In the genomic region with DNA sequence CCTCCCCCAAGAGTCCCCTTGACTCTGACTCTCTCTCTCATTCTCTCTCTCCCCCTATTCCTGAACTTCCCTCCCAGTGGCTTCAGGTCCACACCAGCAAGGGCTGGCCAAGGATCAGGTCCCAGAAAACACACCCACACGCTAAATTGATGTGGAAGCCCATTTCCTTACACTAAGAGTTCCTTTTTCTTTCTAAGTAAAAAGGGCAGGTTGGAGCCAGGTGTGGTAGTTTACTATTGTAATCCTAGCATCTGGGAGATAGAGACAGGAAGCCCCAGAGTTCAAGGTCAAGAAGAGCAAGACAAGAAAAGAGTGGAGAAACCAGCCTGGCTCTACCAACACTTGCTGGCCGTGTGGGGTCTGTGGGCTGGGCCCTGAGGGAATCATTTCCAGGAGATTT, we compare ENCODE assay signal across 20 mouse cellular contexts. TPM values are rescaled to one million over a fixed set of nuclear protein-coding genes. Genes with fewer than 3 reads are reported as not detected.
DNase-seq lines count a peak whose midpoint lies in the region; TF ChIP-seq lines count a peak whose summit lies in the region.
"Had no signal": no experiment of that assay in that cellular context is flagged by ENCODE, and none has a peak within 500 bp of the region (broad histone marks: within the 10 kb centered on the region; RNA-seq: fewer than 3 reads in every experiment).

No protein-coding gene starts in this region.

- TF ChIP-seq CTCF in ES-Bruce4 (IDR thresholded peaks at IDR 0.05; ENCODE audit: low read depth, low read length) = no peak
- no peak for TF ChIP-seq CTCF in cerebellum, adult 2 months (IDR thresholded peaks at IDR 0.05; ENCODE audit: borderline replicate concordance, insufficient read depth, low read depth, low read length)

- no peaks in the 10 kb centered on the region for H3K27me3 ChIP-seq in ES-Bruce4 (ENCODE audit: control insufficient read depth, insufficient read depth, low read length, poor library complexity, severe bottlenecking)
- no peaks in the 10 kb centered on the region for H3K27me3 ChIP-seq in cerebellum, adult 2 months (ENCODE audit: control insufficient read depth, insufficient read depth, low read length)
- H3K27me3 ChIP-seq: forebrain, embryonic 13.5 days; forebrain, embryonic 15.5 days had no signal

- in situ Hi-C loops in ES-E14 (cut with MboI; ENCODE audit: low sequenced_read_pairs in 2 of 2, unreplicated experiment in 2 of 2) = no loop called here

- H3K27ac ChIP-seq in ES-Bruce4 (ENCODE audit: insufficient read depth, low read length) = peak overlapping the region; percentile 93
- peak overlapping the region; percentile 97 for H3K27ac ChIP-seq in ES-E14 (ENCODE audit: insufficient read depth, low read depth, low read length, poor library complexity, severe bottlenecking)
- no peak overlapping the region for H3K27ac ChIP-seq in cerebellum, adult 2 months (ENCODE audit: insufficient read depth, low read length)
- H3K27ac ChIP-seq: embryonic facial prominence, embryonic 10.5 days; embryonic facial prominence, embryonic 12.5 days; forebrain, embryonic 13.5 days; forebrain, embryonic 15.5 days had no signal

- H3K4me3 ChIP-seq in ES-Bruce4 (ENCODE audit: low read depth, low read length) (no peak overlapping the region), ES-E14 (ENCODE audit: insufficient read depth in 1 of 2, low read depth in 1 of 2, low read length in 2 of 2, poor library complexity in 1 of 2, severe bottlenecking in 1 of 2) (no peak overlapping the region)
- H3K4me3 ChIP-seq in cerebellum, adult 2 months (replicated peaks; ENCODE audit: insufficient read depth, low read depth, low read length) = no peak overlapping the region
- H3K4me3 ChIP-seq: embryonic facial prominence, embryonic 10.5 days; embryonic facial prominence, embryonic 12.5 days; forebrain, embryonic 13.5 days; forebrain, embryonic 15.5 days had no signal

- no peak overlapping the region for H3K9ac ChIP-seq in ES-Bruce4 (ENCODE audit: low read depth, poor library complexity, severe bottlenecking)
- peak overlapping the region; percentile 12; the same call in 1 of the 2 replicates for H3K9ac ChIP-seq in ES-E14 (ENCODE audit: insufficient read depth, low read depth, low read length, poor library complexity, severe bottlenecking)
- H3K9ac ChIP-seq: embryonic facial prominence, embryonic 12.5 days; forebrain, embryonic 13.5 days; forebrain, embryonic 15.5 days; forebrain, postnatal 0 days had no signal

- TF ChIP-seq EP300 in ES-Bruce4 (IDR thresholded peaks at IDR 0.05; ENCODE audit: insufficient read depth, low read depth, low read length) = peak; percentile 83

- no peak for TF ChIP-seq POLR2A in ES-Bruce4 (IDR thresholded peaks at IDR 0.05; ENCODE audit: insufficient read depth, low read length)
- no peak for TF ChIP-seq POLR2A in cerebellum, adult 2 months (IDR thresholded peaks at IDR 0.05; ENCODE audit: borderline replicate concordance, insufficient read depth, low read length)

- DNase-seq in ES-E14 (ENCODE audit: low read depth, low spot score) (no peak), ZHBTc4 (ENCODE audit: low read depth, low spot score) (peak; percentile 90)
- DNase-seq in heart, adult 8-10 months (ENCODE audit: low spot score) = no peak
- DNase-seq in retina, embryonic 14.5 days (ENCODE audit: low spot score) = no peak
- no peak for DNase-seq in cerebellum, adult 2 months
- DNase-seq: adrenal gland, adult 2 months; adrenal gland, postnatal 10 days; adrenal gland, postnatal 25 days; cerebellum, adult 11 months; cerebellum, adult 18-20 months; cerebellum, adult 9-10 months; cerebellum, postnatal 10 days; cerebellum, postnatal 25 days; forebrain, postnatal 0 days had no signal

- 96% methylated on average over 2 of the region's 2 CpGs for WGBS in cerebellum, adult 2 months

- H3K4me1 ChIP-seq in ES-Bruce4 (ENCODE audit: control insufficient read depth, insufficient read depth, low read length) = peaks cover 14% of the 10 kb centered on the region
- peaks cover 15 to 38% of the 10 kb centered on the region in 2 experiments; a peak in 3 of 4 replicates for H3K4me1 ChIP-seq in ES-E14 (ENCODE audit: control insufficient read depth in 2 of 2, insufficient read depth in 2 of 2, low read length in 2 of 2, poor library complexity in 1 of 2)
- no peaks in the 10 kb centered on the region for H3K4me1 ChIP-seq in cerebellum, adult 2 months (ENCODE audit: control insufficient read depth, insufficient read depth, low read length)
- H3K4me1 ChIP-seq: embryonic facial prominence, embryonic 12.5 days; forebrain, embryonic 15.5 days had no signal

- H3K36me3 ChIP-seq in ES-Bruce4 (ENCODE audit: control insufficient read depth, insufficient read depth, low read length, poor library complexity, severe bottlenecking) = no peaks in the 10 kb centered on the region
- H3K36me3 ChIP-seq in ES-E14 (ENCODE audit: control insufficient read depth, insufficient read depth, low read length, poor library complexity, severe bottlenecking) = no peaks in the 10 kb centered on the region
- H3K36me3 ChIP-seq: embryonic facial prominence, embryonic 10.5 days; embryonic facial prominence, embryonic 12.5 days; forebrain, embryonic 15.5 days had no signal

- H3K9me3 ChIP-seq in ES-Bruce4 (replicated peaks; ENCODE audit: control insufficient read depth, insufficient read depth, low read length, poor library complexity, severe bottlenecking) (no peaks in the 10 kb centered on the region), ES-E14 (ENCODE audit: control insufficient read depth, insufficient read depth, low read depth, low read length) (no peaks in the 10 kb centered on the region)
- H3K9me3 ChIP-seq: embryonic facial prominence, embryonic 10.5 days; embryonic facial prominence, embryonic 12.5 days; forebrain, embryonic 13.5 days; forebrain, embryonic 15.5 days had no signal

TF ChIP-seq in ES-E14, 5 proteins besides CTCF, POLR2A, EP300 and RAD21:
- TF ChIP-seq CHD2 (IDR thresholded peaks at IDR 0.05; ENCODE audit: low read depth, low read length) (no peak), ZC3H11A (IDR thresholded peaks at IDR 0.05; ENCODE audit: borderline replicate concordance, low read depth, low read length) (no peak), HCFC1 (IDR thresholded peaks at IDR 0.05; ENCODE audit: borderline replicate concordance, insufficient read depth, low read length) (no peak), MAFK (IDR thresholded peaks at IDR 0.05; ENCODE audit: insufficient read depth, low read depth, low read length) (no peak), ZNF384 (IDR thresholded peaks at IDR 0.05; ENCODE audit: low read depth, low read length) (no peak)

RNA-seq across cellular contexts. Expression of gene Inhbb, which starts 23.4 kb away (rescaled TPM):
- 1.2 and 1.9 TPM in 2 replicates for polyA plus RNA-seq in ES-Bruce4 (2011; ENCODE audit: insufficient read depth, insufficient read length, low read depth, missing spikeins)
- 25.8 and 63.4 TPM in 2 replicates for total RNA-seq in ES-E14 (2012; rRNA removed)
- 1 to 10 TPM in 3 of 4 experiments, under 1 TPM in 1; 0.60 to 2.3 (median 1.1) TPM for total RNA-seq in heart, adult 8-10 months (2022)
- polyA plus RNA-seq in cerebellum, adult 2 months (2012; rRNA removed) = 5.6 and 6.1 TPM in 2 replicates
- total RNA-seq: MEL had no signal
